Comparison of ENCODE assay signal across 8 mouse cellular contexts in genomic region chr14:57537261-57538015, GRCm38 (mm10). TPM values are rescaled to one million over a fixed set of nuclear protein-coding genes. Genes with fewer than 3 reads are reported as not detected.
DNase-seq lines count a peak whose midpoint lies in the region; ATAC-seq and TF ChIP-seq lines count a peak whose summit lies in the region.

No protein-coding gene starts in this region.

- no peaks in the 10 kb centered on the region for H3K36me3 ChIP-seq in lung, embryonic 14.5 days (ENCODE audit: insufficient read depth)
- 0 out of 2 replicates have a peak, but pooled peaks cover 3% of the 10 kb centered on the region for H3K36me3 ChIP-seq in embryonic facial prominence, embryonic 10.5 days (replicated peaks)
- H3K36me3 ChIP-seq in hindbrain, embryonic 11.5 days (ENCODE audit: control insufficient read depth, insufficient read depth, low read length), result no peaks in the 10 kb centered on the region
- peaks cover 3% of the 10 kb centered on the region; the same call in 1 of the 2 replicates for H3K36me3 ChIP-seq in midbrain, embryonic 13.5 days

- ATAC-seq in lung, embryonic 14.5 days (ENCODE audit: insufficient read depth), result peak; percentile 28; the same call in 1 of the 2 replicates
- no peak for ATAC-seq in hindbrain, embryonic 11.5 days (ENCODE audit: low FRiP score)
- peak; percentile 49 for ATAC-seq in midbrain, embryonic 13.5 days

- H3K4me3 ChIP-seq in lung, embryonic 14.5 days (ENCODE audit: low read depth, low read length), result no peak overlapping the region
- 0 out of 2 replicates have a peak overlapping the region, but pooled peaks have one; percentile 8 for H3K4me3 ChIP-seq in embryonic facial prominence, embryonic 10.5 days
- no peak overlapping the region for H3K4me3 ChIP-seq in hindbrain, embryonic 11.5 days (ENCODE audit: low read depth, low read length)
- H3K4me3 ChIP-seq in midbrain, embryonic 13.5 days (replicated peaks), result no peak overlapping the region

- H3K9ac ChIP-seq in lung, embryonic 14.5 days, result no peak overlapping the region
- H3K9ac ChIP-seq in hindbrain, embryonic 11.5 days (ENCODE audit: low read depth, low read length), result no peak overlapping the region
- 0 out of 2 replicates have a peak overlapping the region, but pooled peaks have one; percentile 6 for H3K9ac ChIP-seq in midbrain, embryonic 13.5 days (replicated peaks)

- WGBS in lung, embryonic 14.5 days, result 17% methylated on average over 16 of the region's 16 CpGs
- 6% methylated on average over 16 of the region's 16 CpGs for WGBS in embryonic facial prominence, embryonic 10.5 days
- 9% methylated on average over 16 of the region's 16 CpGs for WGBS in hindbrain, embryonic 11.5 days
- WGBS in midbrain, embryonic 13.5 days, result 4% methylated on average over 16 of the region's 16 CpGs

- peaks cover 2% of the 10 kb centered on the region; the same call in 1 of the 2 replicates for H3K27me3 ChIP-seq in lung, embryonic 14.5 days (ENCODE audit: insufficient read depth, low read length)
- H3K27me3 ChIP-seq in embryonic facial prominence, embryonic 10.5 days (replicated peaks; ENCODE audit: low read depth, poor library complexity, severe bottlenecking), result peaks cover 82% of the 10 kb centered on the region
- peaks cover 14% of the 10 kb centered on the region; the same call in 1 of the 2 replicates for H3K27me3 ChIP-seq in hindbrain, embryonic 11.5 days (ENCODE audit: control insufficient read depth, insufficient read depth, low read length)
- H3K27me3 ChIP-seq in midbrain, embryonic 13.5 days, result peaks cover 20% of the 10 kb centered on the region; the same call in 1 of the 2 replicates

- H3K4me2 ChIP-seq in lung, embryonic 14.5 days, result peak overlapping the region; percentile 39
- no peak overlapping the region for H3K4me2 ChIP-seq in hindbrain, embryonic 11.5 days (replicated peaks; ENCODE audit: low read depth, low read length)
- H3K4me2 ChIP-seq in midbrain, embryonic 13.5 days (replicated peaks), result peak overlapping the region; percentile 26; the same call in 1 of the 2 replicates

- H3K9me3 ChIP-seq in lung, embryonic 14.5 days (ENCODE audit: low read depth, low read length), result no peaks in the 10 kb centered on the region
- peaks cover 4% of the 10 kb centered on the region; the same call in 1 of the 2 replicates for H3K9me3 ChIP-seq in embryonic facial prominence, embryonic 10.5 days
- H3K9me3 ChIP-seq in hindbrain, embryonic 11.5 days (ENCODE audit: control insufficient read depth, low read length), result no peaks in the 10 kb centered on the region
- no peaks in the 10 kb centered on the region for H3K9me3 ChIP-seq in midbrain, embryonic 13.5 days

- DNase-seq in lung, embryonic 14.5 days, result peak; percentile 82
- no peak for DNase-seq in lung, postnatal 25 days (ENCODE audit: low spot score)
- peak; percentile 47 for DNase-seq in embryonic facial prominence, embryonic 10.5 days (ENCODE audit: low spot score)
- peak; percentile 31 for DNase-seq in hindbrain, embryonic 11.5 days (ENCODE audit: low spot score)
- DNase-seq in urinary bladder, postnatal 25 days (ENCODE audit: low spot score), result no peak
- no peak for DNase-seq in spleen, adult 12 weeks (ENCODE audit: low spot score)
- DNase-seq in left cerebral cortex, adult 9 months (ENCODE audit: low spot score in 2 of 2), result no peak

- peaks cover 33% of the 10 kb centered on the region for H3K4me1 ChIP-seq in lung, embryonic 14.5 days (ENCODE audit: insufficient read depth)
- peaks cover 33% of the 10 kb centered on the region for H3K4me1 ChIP-seq in embryonic facial prominence, embryonic 10.5 days
- peaks cover 8% of the 10 kb centered on the region; the same call in 1 of the 2 replicates for H3K4me1 ChIP-seq in hindbrain, embryonic 11.5 days (replicated peaks; ENCODE audit: control insufficient read depth, insufficient read depth, low read length)
- H3K4me1 ChIP-seq in midbrain, embryonic 13.5 days (replicated peaks), result peaks cover 52% of the 10 kb centered on the region

- TF ChIP-seq CTCF in lung, embryonic 14.5 days (IDR thresholded peaks at IDR 0.05; ENCODE audit: low read depth), result no peak

- H3K27ac ChIP-seq in lung, embryonic 14.5 days (ENCODE audit: low read depth), result peak overlapping the region; percentile 84
- 0 out of 2 replicates have a peak overlapping the region, but pooled peaks have one; percentile 10 for H3K27ac ChIP-seq in embryonic facial prominence, embryonic 10.5 days (replicated peaks)
- no peak overlapping the region for H3K27ac ChIP-seq in hindbrain, embryonic 11.5 days (ENCODE audit: low read depth, low read length)
- H3K27ac ChIP-seq in midbrain, embryonic 13.5 days, result no peak overlapping the region; the same call in 1 of the 2 replicates

RNA-seq across cellular contexts. Expression of gene Il17d, which starts 12.9 kb away (rescaled TPM):
- 3.4 TPM in 2 replicates for polyA plus RNA-seq in lung, embryonic 14.5 days (2014; fragmentation: Nextera tagmentation; extraction: Ambion mirVana)
- polyA plus RNA-seq in embryonic facial prominence, embryonic 10.5 days (2016; fragmentation: Nextera tagmentation; extraction: Ambion mirVana), result 0.77 and 0.91 TPM in 2 replicates
- 0.57 and 1.5 TPM in 2 replicates for polyA plus RNA-seq in hindbrain, embryonic 11.5 days (2014; fragmentation: Nextera tagmentation; extraction: Ambion mirVana)
- polyA plus RNA-seq in midbrain, embryonic 13.5 days (2015; fragmentation: Nextera tagmentation; extraction: Ambion mirVana), result 2.6 and 4.4 TPM in 2 replicates

RNA-seq across cellular contexts. Expression of gene Eef1akmt1, which starts 34.0 kb away (rescaled TPM):
- 112 and 122 TPM in 2 replicates for polyA plus RNA-seq in lung, embryonic 14.5 days (2014; fragmentation: Nextera tagmentation; extraction: Ambion mirVana)
- 107 and 112 TPM in 2 replicates for polyA plus RNA-seq in embryonic facial prominence, embryonic 10.5 days (2016; fragmentation: Nextera tagmentation; extraction: Ambion mirVana)
- 88.9 and 90.1 TPM in 2 replicates for polyA plus RNA-seq in hindbrain, embryonic 11.5 days (2014; fragmentation: Nextera tagmentation; extraction: Ambion mirVana)
- 88.9 and 89.0 TPM in 2 replicates for polyA plus RNA-seq in midbrain, embryonic 13.5 days (2015; fragmentation: Nextera tagmentation; extraction: Ambion mirVana)

Comparison
In these comparisons a context has a peak if more than half of its experiments do, and no peak if none do; other contexts are left out.
1. DNase-seq: peak in lung, embryonic 14.5 days (single experiment), embryonic facial prominence, embryonic 10.5 days (single experiment) and hindbrain, embryonic 11.5 days (single experiment); none in lung, postnatal 25 days (single experiment), urinary bladder, postnatal 25 days (single experiment), spleen, adult 12 weeks (single experiment) and left cerebral cortex, adult 9 months (0 of 2).
2. H3K27ac ChIP-seq: peak in lung, embryonic 14.5 days (single experiment) and embryonic facial prominence, embryonic 10.5 days (single experiment); none in hindbrain, embryonic 11.5 days (single experiment) and midbrain, embryonic 13.5 days (single experiment).